Mouse (Mus musculus) midbrain, embryonic 12.5 days (tissue): ENCODE measurements around the gene Prelid1. TPM values are rescaled to one million over a fixed set of nuclear protein-coding genes. Genes with fewer than 3 reads are reported as not detected.

Experiments
- ATAC-seq: fragments of 200-750 bp; cut with Nextera tagmentation; 2 replicates; pipeline ENCODE4 v1.8.0; 2017; ENCODE audit warnings: low read depth, moderate TSS enrichment, moderate library complexity; ENCODE audit not compliant: low FRiP score
- H3K27ac ChIP-seq: fragments of 300-500 bp; sonication (generic); replicated peaks from 2 replicates; pipeline ENCODE4 v1.5.1; 2016; ENCODE audit warnings: mild to moderate bottlenecking
- H3K27me3 ChIP-seq: fragments of 300-500 bp; sonication (generic); 2 replicates; pipeline ENCODE4 v1.6.1; 2016; ENCODE audit warnings: mild to moderate bottlenecking
- H3K36me3 ChIP-seq: fragments of 300-500 bp; sonication (generic); 2 replicates; pipeline ENCODE4 v1.6.1; 2016
- H3K4me1 ChIP-seq: fragments of 300-500 bp; sonication (generic); 2 replicates; pipeline ENCODE4 v1.6.1; 2016
- H3K4me2 ChIP-seq: fragments of 300-500 bp; sonication (generic); replicated peaks from 2 replicates; pipeline ENCODE4 v1.6.1; 2016; ENCODE audit warnings: mild to moderate bottlenecking, moderate library complexity
- H3K4me3 ChIP-seq: fragments of 300-500 bp; sonication (generic); 2 replicates; pipeline ENCODE4 v1.5.1; 2016; ENCODE audit warnings: mild to moderate bottlenecking
- H3K9ac ChIP-seq: fragments of 300-500 bp; sonication (generic); replicated peaks from 2 replicates; pipeline ENCODE4 v1.6.1; 2016; ENCODE audit warnings: mild to moderate bottlenecking, moderate library complexity
- H3K9me3 ChIP-seq: fragments of 300-500 bp; sonication (generic); 2 replicates; pipeline ENCODE4 v1.6.1; 2016; ENCODE audit warnings: mild to moderate bottlenecking
- WGBS: fragments of 180-500 bp; shearing (Covaris S2); methylation state at CpG from one replicate; pipeline ENCODE4 v1.1.7; 2016; 5-methylcytosine and 5-hydroxymethylcytosine counted together
- polyA plus RNA-seq: library from polyadenylated mRNA; unstranded; fragments of >200 nt; fragmentation: Nextera tagmentation; extraction: Ambion mirVana; gene quantifications from 2 replicates; pipeline ENCODE4 v1.2.1, GENCODE M21; 2016

Gene Prelid1
- polyA plus RNA-seq, 1 experiment from 2014 or later = 349 TPM

DNA sequence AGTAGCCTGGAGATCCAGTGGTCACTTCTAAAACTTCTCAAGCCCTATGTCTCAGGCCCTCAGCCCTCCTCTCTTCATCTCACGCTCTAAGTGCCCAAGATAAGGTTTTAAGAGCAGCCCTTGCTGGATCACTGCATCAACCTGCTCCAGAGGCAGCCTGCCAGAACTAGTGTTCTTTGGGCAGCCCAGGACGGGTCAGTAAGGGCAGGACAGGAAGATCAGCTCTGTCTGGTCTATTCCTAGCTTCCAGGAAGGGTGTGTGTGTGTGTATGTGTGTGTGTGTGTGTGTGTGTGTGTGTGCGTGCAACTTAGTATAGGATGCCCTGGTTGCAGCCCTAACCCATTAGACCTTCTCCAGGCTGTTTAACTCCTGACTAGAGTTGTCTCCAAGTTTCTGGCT is 49.9 kb downstream of the Prelid1 start:
- Histone ChIP-seq H3K27me3 (peaks cover 62% of the 10 kb centered on the region), H3K4me2 (no peak overlapping the region), H3K9me3 (no peaks in the 10 kb centered on the region), H3K4me3 (no peak overlapping the region), H3K9ac (no peak overlapping the region), H3K4me1 (no peaks in the 10 kb centered on the region), H3K36me3 (no peaks in the 10 kb centered on the region), H3K27ac (no peak overlapping the region)
- ATAC-seq = no peak
- 64% methylated on average over 3 of the region's 3 CpGs for WGBS

DNA sequence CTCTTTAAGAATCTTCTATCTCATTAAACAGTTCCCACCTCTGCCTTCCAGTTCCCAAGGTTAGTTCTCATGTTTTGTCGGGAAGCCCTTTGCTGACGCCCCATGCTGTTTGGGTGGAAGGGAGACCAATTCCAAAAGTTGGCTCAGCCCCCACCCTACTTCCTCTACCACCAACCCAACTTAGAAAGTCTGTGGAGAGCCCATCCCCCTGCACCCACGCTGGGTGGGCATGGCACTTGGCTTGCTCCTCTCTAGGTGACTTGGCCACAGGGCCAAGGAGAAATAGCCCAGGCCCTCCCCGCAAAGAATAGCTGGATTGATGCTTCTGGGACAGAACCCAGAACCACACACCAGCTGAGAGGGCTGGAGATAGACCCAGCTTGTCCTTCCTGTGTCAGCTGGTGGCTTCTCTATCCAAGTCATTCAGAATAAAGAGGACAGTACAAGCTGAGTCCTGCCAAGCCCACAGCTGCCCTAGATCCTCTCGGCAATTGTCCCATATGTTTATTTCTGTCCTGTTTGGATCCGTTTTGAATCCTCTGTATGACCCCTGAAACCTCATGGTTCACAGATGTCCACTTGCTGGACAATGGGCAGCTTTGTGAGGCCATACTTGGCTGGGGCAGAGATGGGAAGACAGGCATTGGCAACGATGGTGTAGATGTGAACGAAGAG is 50.8 kb downstream of the Prelid1 start:
- no peak overlapping the region for H3K4me2 ChIP-seq
- H3K4me3 ChIP-seq = no peak overlapping the region
- 81% methylated on average over 8 of the region's 8 CpGs for WGBS
- no peaks in the 10 kb centered on the region for H3K9me3 ChIP-seq
- H3K27ac ChIP-seq = no peak overlapping the region
- peaks cover 67% of the 10 kb centered on the region for H3K27me3 ChIP-seq
- H3K36me3 ChIP-seq = no peaks in the 10 kb centered on the region
- ATAC-seq = no peak
- no peak overlapping the region for H3K9ac ChIP-seq
- no peaks in the 10 kb centered on the region for H3K4me1 ChIP-seq

DNA sequence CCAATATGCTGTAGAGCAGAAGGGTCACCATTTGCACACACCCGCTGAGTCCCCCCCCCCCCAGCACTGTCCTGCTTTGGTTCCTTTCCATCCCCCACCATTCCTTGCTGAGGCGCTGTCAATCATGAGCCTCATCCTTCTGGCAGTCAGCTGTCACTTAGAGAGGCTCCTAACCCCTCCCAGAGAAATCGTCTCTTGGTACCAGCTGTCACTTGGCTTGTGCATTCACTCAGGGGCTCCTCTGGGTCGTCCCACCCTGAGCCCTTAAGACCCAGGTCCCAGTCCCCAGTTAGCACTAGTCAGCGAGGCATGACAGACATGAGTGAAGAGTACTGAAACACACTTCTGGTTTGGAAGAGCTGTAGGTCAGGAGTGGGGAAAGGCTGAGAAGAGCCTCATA is 51.4 kb downstream of the Prelid1 start:
- WGBS = 64% methylated on average over 5 of the region's 5 CpGs
- H3K27me3 ChIP-seq = peaks cover 70% of the 10 kb centered on the region
- H3K4me2 ChIP-seq = no peak overlapping the region
- H3K9ac ChIP-seq = no peak overlapping the region
- no peaks in the 10 kb centered on the region for H3K9me3 ChIP-seq
- H3K4me3 ChIP-seq = no peak overlapping the region
- H3K36me3 ChIP-seq = no peaks in the 10 kb centered on the region
- no peak overlapping the region for H3K27ac ChIP-seq
- no peaks in the 10 kb centered on the region for H3K4me1 ChIP-seq
- ATAC-seq = no peak

DNA sequence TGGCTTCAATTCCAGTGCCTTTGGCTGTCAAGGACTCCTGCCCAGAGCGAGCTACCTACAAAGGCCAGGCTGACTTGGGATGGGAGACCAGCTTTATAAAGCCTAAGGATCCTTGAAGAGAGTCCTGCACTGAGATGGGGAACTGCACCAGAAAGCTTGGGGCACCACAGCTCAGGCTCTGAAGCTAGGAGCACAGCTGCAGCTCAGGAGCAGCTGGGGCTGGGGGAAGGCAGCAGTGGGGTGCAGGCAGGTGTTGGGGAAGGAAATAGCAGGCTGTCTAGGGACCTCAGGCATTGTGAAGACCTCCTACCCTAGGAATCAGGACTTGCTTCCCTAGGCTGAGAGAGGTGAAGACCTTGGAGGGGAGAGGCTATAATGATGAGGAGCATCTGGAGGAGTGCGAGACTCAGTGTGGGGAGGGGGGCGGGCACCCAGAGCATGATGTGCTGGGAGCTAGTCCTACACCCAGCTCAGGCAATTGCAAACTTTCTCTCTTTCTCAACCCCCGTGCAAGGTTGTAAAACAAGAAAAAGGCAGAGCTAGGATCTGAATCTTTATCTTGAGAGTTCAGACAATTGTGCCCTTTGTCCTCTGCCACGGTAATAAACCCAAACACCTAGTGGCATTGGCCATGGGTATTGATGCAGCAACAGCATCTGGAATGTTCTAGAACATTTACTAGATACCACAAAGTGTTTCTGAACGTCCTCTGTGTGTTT is 54.1 kb downstream of the Prelid1 start:
- H3K27me3 ChIP-seq = peaks cover 83% of the 10 kb centered on the region
- H3K27ac ChIP-seq = no peak overlapping the region
- no peaks in the 10 kb centered on the region for H3K9me3 ChIP-seq
- H3K36me3 ChIP-seq = no peaks in the 10 kb centered on the region
- H3K9ac ChIP-seq = no peak overlapping the region
- H3K4me2 ChIP-seq = no peak overlapping the region
- no peaks in the 10 kb centered on the region for H3K4me1 ChIP-seq
- no peak for ATAC-seq
- no peak overlapping the region for H3K4me3 ChIP-seq
- 67% methylated on average over 6 of the region's 6 CpGs for WGBS

Other genes with a start within 250 kb of the Prelid1 start
- gene Uimc1, start 220.2 kb upstream of the Prelid1 start, polyA plus RNA-seq = 21.7 and 23.5 TPM in 2 replicates
- gene Zfp346, start 215.2 kb upstream of the Prelid1 start, polyA plus RNA-seq = 24.1 and 27.4 TPM in 2 replicates
- gene Gm17617, start 187.0 kb upstream of the Prelid1 start, polyA plus RNA-seq = not detected in 2 replicates
- gene Fgfr4, start 167.9 kb upstream of the Prelid1 start, polyA plus RNA-seq = 0.37 and 0.70 TPM in 2 replicates
- gene Nsd1, start 110.7 kb upstream of the Prelid1 start, polyA plus RNA-seq = 81.7 and 83.6 TPM in 2 replicates
- gene Rab24, start 1.4 kb downstream of the Prelid1 start, polyA plus RNA-seq = 99.6 and 111 TPM in 2 replicates
- gene Mxd3, start 9.3 kb downstream of the Prelid1 start, polyA plus RNA-seq = 28.7 and 32.1 TPM in 2 replicates
- gene Lman2, start 42.3 kb downstream of the Prelid1 start, polyA plus RNA-seq = 91.8 and 94.7 TPM in 2 replicates
- gene Rgs14, start 49.2 kb downstream of the Prelid1 start, polyA plus RNA-seq = 0.47 and 0.59 TPM in 2 replicates
- gene Slc34a1, start 77.7 kb downstream of the Prelid1 start, polyA plus RNA-seq = 0.06 TPM in 1 of 2 replicates, not detected in the other
- not detected in 2 replicates for gene Pfn3, start 94.7 kb downstream of the Prelid1 start, polyA plus RNA-seq
- gene F12, start 106.3 kb downstream of the Prelid1 start, polyA plus RNA-seq = not detected in 2 replicates
- gene Grk6, start 124.6 kb downstream of the Prelid1 start, polyA plus RNA-seq = 53.1 and 58.5 TPM in 2 replicates
- 2.0 and 2.3 TPM in 2 replicates for gene Prr7, start 143.8 kb downstream of the Prelid1 start, polyA plus RNA-seq
- 558 and 585 TPM in 2 replicates for gene Dbn1, start 167.6 kb downstream of the Prelid1 start, polyA plus RNA-seq
- 140 and 156 TPM in 2 replicates for gene Pdlim7, start 193.2 kb downstream of the Prelid1 start, polyA plus RNA-seq
- 2.9 and 4.6 TPM in 2 replicates for gene Dok3, start 208.8 kb downstream of the Prelid1 start, polyA plus RNA-seq
- gene Ddx41, start 216.2 kb downstream of the Prelid1 start, polyA plus RNA-seq = 64.6 and 73.4 TPM in 2 replicates